ENCODE assay signal across 22 mouse cellular contexts in genomic region chr4:133506573-133506972, GRCm38 (mm10). TPM values are rescaled to one million over a fixed set of nuclear protein-coding genes. Genes with fewer than 3 reads are reported as not detected.
DNase-seq lines count a peak whose midpoint lies in the region; ATAC-seq and TF ChIP-seq lines count a peak whose summit lies in the region.
"Had no signal": no experiment of that assay in that cellular context is flagged by ENCODE, and none has a peak within 500 bp of the region (broad histone marks: within the 10 kb centered on the region; RNA-seq: fewer than 3 reads in every experiment).

No protein-coding gene starts in this region.

- H3K4me1 ChIP-seq in liver, postnatal 0 days (ENCODE audit: insufficient read depth) = no peaks in the 10 kb centered on the region
- no peaks in the 10 kb centered on the region for H3K4me1 ChIP-seq in bone marrow, adult 2 months (ENCODE audit: control insufficient read depth, insufficient read depth, low read length)
- H3K4me1 ChIP-seq: forebrain, embryonic 13.5 days; heart, embryonic 15.5 days; midbrain, embryonic 12.5 days had no signal

- H3K36me3 ChIP-seq in liver, postnatal 0 days (replicated peaks; ENCODE audit: insufficient read depth, low read length) = no peaks in the 10 kb centered on the region
- H3K36me3 ChIP-seq: heart, embryonic 15.5 days; midbrain, embryonic 12.5 days had no signal

- H3K27me3 ChIP-seq in liver, postnatal 0 days (ENCODE audit: insufficient read depth, low read length) = 0 out of 2 replicates have a peak, but pooled peaks cover 10% of the 10 kb centered on the region

- peak; percentile 58 for TF ChIP-seq EP300 in liver, postnatal 0 days (IDR thresholded peaks at IDR 0.05; ENCODE audit: low read depth)

- no peak for TF ChIP-seq POLR2A in bone marrow, adult 2 months (IDR thresholded peaks at IDR 0.05; ENCODE audit: borderline replicate concordance, control insufficient read depth, low read depth, low read length)

- H3K9me3 ChIP-seq in liver, postnatal 0 days (ENCODE audit: low read length) = no peaks in the 10 kb centered on the region
- H3K9me3 ChIP-seq: forebrain, embryonic 13.5 days; heart, embryonic 15.5 days; midbrain, embryonic 12.5 days had no signal

- peak; percentile 44 for ATAC-seq in liver, postnatal 0 days
- no peak for ATAC-seq in inflammation-experienced regulatory T-cells, adult 6 months
- ATAC-seq: forebrain, embryonic 13.5 days had no signal

- no peak overlapping the region for H3K27ac ChIP-seq in liver, postnatal 0 days (ENCODE audit: low read depth)
- peak overlapping the region; percentile 7; the same call in 1 of the 2 replicates for H3K27ac ChIP-seq in bone marrow, adult 2 months (ENCODE audit: control insufficient read depth, insufficient read depth, low read depth, low read length, poor library complexity)
- H3K27ac ChIP-seq: forebrain, embryonic 13.5 days; heart, embryonic 15.5 days; hindbrain, embryonic 14.5 days; midbrain, embryonic 12.5 days had no signal

- H3K4me2 ChIP-seq in liver, postnatal 0 days (ENCODE audit: low read depth, low read length) = no peak overlapping the region
- H3K4me2 ChIP-seq: forebrain, embryonic 13.5 days; heart, embryonic 15.5 days; hindbrain, embryonic 14.5 days; liver, embryonic 11.5 days; midbrain, embryonic 12.5 days had no signal

- no peak overlapping the region for H3K4me3 ChIP-seq in liver, postnatal 0 days (ENCODE audit: low read depth, low read length)
- no peak overlapping the region for H3K4me3 ChIP-seq in bone marrow, adult 2 months (replicated peaks; ENCODE audit: control insufficient read depth, low read depth, low read length)
- H3K4me3 ChIP-seq: forebrain, embryonic 13.5 days; heart, embryonic 15.5 days; midbrain, embryonic 12.5 days had no signal

- no peak overlapping the region for H3K9ac ChIP-seq in liver, postnatal 0 days (replicated peaks)
- H3K9ac ChIP-seq: forebrain, embryonic 13.5 days; heart, embryonic 15.5 days; hindbrain, embryonic 14.5 days; midbrain, embryonic 12.5 days had no signal

- 30% methylated on average over 5 of the region's 5 CpGs for whole genome bisulfite sequencing in liver, postnatal 0 days (ENCODE audit: insufficient replicate concordance)
- WGBS in bone marrow, adult 2 months = 16% methylated on average over 5 of the region's 5 CpGs

- no peak for DNase-seq in liver, postnatal 0 days
- no peak for DNase-seq in liver
- peak; percentile 88 for DNase-seq in thymus, postnatal 0 days (ENCODE audit: low spot score)
- DNase-seq in cerebellum, postnatal 25 days = no peak
- DNase-seq in c-Kit-positive CD71-positive TER-119-positive erythroid progenitor cells, embryonic 14.5 days (ENCODE audit: low spot score) = no peak
- DNase-seq: adrenal gland, postnatal 36 days; cerebellum, postnatal 14 days; embryo, embryonic 11 days; heart, postnatal 4 days; kidney, adult 9 months; kidney, postnatal 14 days; lung, adult 18-20 months; lung, postnatal 10 days had no signal

- no peak for TF ChIP-seq CTCF in liver, postnatal 0 days (IDR thresholded peaks at IDR 0.05; ENCODE audit: low read depth)
- no peak for TF ChIP-seq CTCF in bone marrow, adult 2 months (IDR thresholded peaks at IDR 0.05; ENCODE audit: control insufficient read depth, insufficient read depth, low read length)

RNA-seq across cellular contexts. Expression of gene Trnp1, which starts 8.2 kb away (rescaled TPM):
- polyA plus RNA-seq in liver, postnatal 0 days (2015; fragmentation: Nextera tagmentation; extraction: Ambion mirVana) = 0.34 TPM in 1 of 2 replicates, not detected in the other
- 3.9 TPM in 1 of 2 replicates, not detected in the other for polyA plus RNA-seq in bone marrow, adult 2 months (2011; ENCODE audit: insufficient read depth, insufficient read length, low replicate concordance, missing spikeins)
- polyA plus RNA-seq in thymus, postnatal 0 days (2015; fragmentation: Nextera tagmentation; extraction: Ambion mirVana) = 1.2 and 1.4 TPM in 2 replicates
- polyA plus RNA-seq in inflammation-experienced regulatory T-cells, adult 6 months (2017; shearing (Covaris generic)) = not detected

RNA-seq across cellular contexts. Expression of gene Kdf1, which starts 12.2 kb away (rescaled TPM):
- 5.5 and 5.9 TPM in 2 replicates for polyA plus RNA-seq in liver, postnatal 0 days (2015; fragmentation: Nextera tagmentation; extraction: Ambion mirVana)
- polyA plus RNA-seq in bone marrow, adult 2 months (2011; ENCODE audit: insufficient read depth, insufficient read length, low replicate concordance, missing spikeins) = 1.2 TPM in 1 of 2 replicates, not detected in the other
- 9.7 and 11.2 TPM in 2 replicates for polyA plus RNA-seq in thymus, postnatal 0 days (2015; fragmentation: Nextera tagmentation; extraction: Ambion mirVana)
- polyA plus RNA-seq in inflammation-experienced regulatory T-cells, adult 6 months (2017; shearing (Covaris generic)) = under 1 TPM in 2 of 3 experiments, not detected in 1; 0.41 to 0.48 TPM
- polyA plus RNA-seq: hindbrain, embryonic 14.5 days had no signal

RNA-seq across cellular contexts. Expression of gene Tent5b, which starts 26.6 kb away (rescaled TPM):
- 0.07 and 0.08 TPM in 2 replicates for polyA plus RNA-seq in liver, postnatal 0 days (2015; fragmentation: Nextera tagmentation; extraction: Ambion mirVana)
- polyA plus RNA-seq in bone marrow, adult 2 months (2011; ENCODE audit: insufficient read depth, insufficient read length, low replicate concordance, missing spikeins) = not detected in 2 replicates
- 0.38 and 0.40 TPM in 2 replicates for polyA plus RNA-seq in thymus, postnatal 0 days (2015; fragmentation: Nextera tagmentation; extraction: Ambion mirVana)
- not detected for polyA plus RNA-seq in inflammation-experienced regulatory T-cells, adult 6 months (2017; shearing (Covaris generic))
- polyA plus RNA-seq: liver, embryonic 11.5 days had no signal

RNA-seq across cellular contexts. Expression of gene Nudc, which starts 39.2 kb away (rescaled TPM):
- polyA plus RNA-seq in liver, postnatal 0 days (2015; fragmentation: Nextera tagmentation; extraction: Ambion mirVana) = 118 and 129 TPM in 2 replicates
- 84.4 and 84.5 TPM in 2 replicates for polyA plus RNA-seq in bone marrow, adult 2 months (2011; ENCODE audit: insufficient read depth, insufficient read length, low replicate concordance, missing spikeins)
- polyA plus RNA-seq in thymus, postnatal 0 days (2015; fragmentation: Nextera tagmentation; extraction: Ambion mirVana) = 257 and 261 TPM in 2 replicates
- 10 to 100 TPM; 32.6 to 44.0 (median 40.6) TPM for polyA plus RNA-seq in inflammation-experienced regulatory T-cells, adult 6 months (2017; shearing (Covaris generic))

RNA-seq across cellular contexts. Expression of gene Nr0b2, which starts 46.6 kb away (rescaled TPM):
- 32.7 and 44.1 TPM in 2 replicates for polyA plus RNA-seq in liver, postnatal 0 days (2015; fragmentation: Nextera tagmentation; extraction: Ambion mirVana)
- not detected in 2 replicates for polyA plus RNA-seq in bone marrow, adult 2 months (2011; ENCODE audit: insufficient read depth, insufficient read length, low replicate concordance, missing spikeins)
- polyA plus RNA-seq in thymus, postnatal 0 days (2015; fragmentation: Nextera tagmentation; extraction: Ambion mirVana) = 0.33 and 0.37 TPM in 2 replicates
- polyA plus RNA-seq in inflammation-experienced regulatory T-cells, adult 6 months (2017; shearing (Covaris generic)) = not detected
- polyA plus RNA-seq: embryonic facial prominence, embryonic 14.5 days; forebrain, embryonic 13.5 days; hindbrain, embryonic 14.5 days; limb, embryonic 11.5 days; midbrain, embryonic 12.5 days had no signal
